14 mouse cellular contexts compared by ENCODE assay signal in genomic region chr3:95200132-95200531, GRCm38 (mm10). TPM values are rescaled to one million over a fixed set of nuclear protein-coding genes. Genes with fewer than 3 reads are reported as not detected.
A peak's percentile ranks its signal among the peaks of the same experiment; 100 is the strongest.
DNase-seq lines count a peak whose midpoint lies in the region; ATAC-seq and TF ChIP-seq lines count a peak whose summit lies in the region.
"Had no signal": no experiment of that assay in that cellular context is flagged by ENCODE, and none has a peak within 500 bp of the region (broad histone marks: within the 10 kb centered on the region; RNA-seq: fewer than 3 reads in every experiment).

No protein-coding gene starts in this region.

- H3K4me1 ChIP-seq in liver, adult 2 months (ENCODE audit: control insufficient read depth, insufficient read depth, low read length): peaks cover 7% of the 10 kb centered on the region
- H3K4me1 ChIP-seq in liver, embryonic 12.5 days: no peaks in the 10 kb centered on the region
- no peaks in the 10 kb centered on the region for H3K4me1 ChIP-seq in embryonic facial prominence, embryonic 14.5 days (ENCODE audit: control insufficient read depth, insufficient read depth, low read length)
- H3K4me1 ChIP-seq: limb, embryonic 10.5 days; neural tube, embryonic 12.5 days had no signal

- H3K27ac ChIP-seq in liver, adult 2 months (replicated peaks; ENCODE audit: insufficient read depth, low read depth, low read length): no peak overlapping the region
- H3K27ac ChIP-seq in liver, embryonic 12.5 days: no peak overlapping the region
- H3K27ac ChIP-seq in embryonic facial prominence, embryonic 14.5 days (replicated peaks; ENCODE audit: low read depth, low read length): peak overlapping the region; percentile 39; the same call in 1 of the 2 replicates
- H3K27ac ChIP-seq: limb, embryonic 10.5 days; neural tube, embryonic 12.5 days had no signal

- H3K36me3 ChIP-seq in liver, adult 2 months (ENCODE audit: control insufficient read depth, insufficient read depth, low read length): peaks cover 71% of the 10 kb centered on the region
- H3K36me3 ChIP-seq in liver, embryonic 12.5 days: peaks cover 100% of the 10 kb centered on the region
- H3K36me3 ChIP-seq in embryonic facial prominence, embryonic 14.5 days (ENCODE audit: control insufficient read depth, insufficient read depth, low read length): peaks cover 99% of the 10 kb centered on the region

- no peaks in the 10 kb centered on the region for H3K9me3 ChIP-seq in liver, embryonic 12.5 days (replicated peaks)
- H3K9me3 ChIP-seq in embryonic facial prominence, embryonic 14.5 days (ENCODE audit: control insufficient read depth, low read length): no peaks in the 10 kb centered on the region
- H3K9me3 ChIP-seq: limb, embryonic 10.5 days; neural tube, embryonic 12.5 days had no signal

- peak; percentile 63 for DNase-seq in liver, adult 2 months (ENCODE audit: extremely low read depth, low read depth, low spot score)
- peak; percentile 44 for DNase-seq in embryonic facial prominence, embryonic 14.5 days (ENCODE audit: low spot score)
- DNase-seq in kidney, adult 8-10 months: peak; percentile 93 to 95
- DNase-seq in kidney, postnatal 4 days: peak; percentile 79 to 87
- no peak for DNase-seq in T-cell, adult 2 months (ENCODE audit: low spot score)
- no peak for DNase-seq in cerebellum, adult 11-12 months
- DNase-seq: cerebellum, adult 2 months; lung, adult 18-20 months had no signal

- WGBS in liver, adult 2 months: 62% methylated on average over 7 of the region's 7 CpGs
- 84% methylated on average over 7 of the region's 7 CpGs for WGBS in liver, embryonic 12.5 days (ENCODE audit: insufficient replicate concordance)
- 75% methylated on average over 7 of the region's 7 CpGs for WGBS in embryonic facial prominence, embryonic 14.5 days

- H3K27me3 ChIP-seq in liver, adult 2 months (ENCODE audit: control insufficient read depth, insufficient read depth, low read length): no peaks in the 10 kb centered on the region
- no peaks in the 10 kb centered on the region for H3K27me3 ChIP-seq in liver, embryonic 12.5 days (replicated peaks)
- no peaks in the 10 kb centered on the region for H3K27me3 ChIP-seq in embryonic facial prominence, embryonic 14.5 days (replicated peaks; ENCODE audit: control insufficient read depth, insufficient read depth, low read length)
- H3K27me3 ChIP-seq: neural tube, embryonic 12.5 days had no signal

- no peak overlapping the region for H3K4me3 ChIP-seq in liver, adult 2 months (ENCODE audit: insufficient read depth, low read depth, low read length)
- H3K4me3 ChIP-seq in liver, embryonic 12.5 days: no peak overlapping the region
- no peak overlapping the region for H3K4me3 ChIP-seq in embryonic facial prominence, embryonic 14.5 days (ENCODE audit: low read depth, low read length)
- H3K4me3 ChIP-seq: erythroblast, embryonic 14.5 days; limb, embryonic 10.5 days; neural tube, embryonic 12.5 days had no signal

- no peak for TF ChIP-seq CTCF in liver, adult 2 months (IDR thresholded peaks at IDR 0.05; ENCODE audit: low read depth, low read length)

- no peak overlapping the region for H3K4me2 ChIP-seq in liver, embryonic 12.5 days
- H3K4me2 ChIP-seq in embryonic facial prominence, embryonic 14.5 days (ENCODE audit: low read depth, low read length): no peak overlapping the region
- H3K4me2 ChIP-seq: neural tube, embryonic 12.5 days had no signal

- no peak for ATAC-seq in liver, embryonic 12.5 days
- no peak for ATAC-seq in embryonic facial prominence, embryonic 14.5 days (ENCODE audit: low read depth)
- ATAC-seq: CD4-positive, CD25-positive, alpha-beta regulatory T cell, adult 4 months had no signal

- H3K79me2 ChIP-seq in liver, adult 2 months (ENCODE audit: control insufficient read depth, insufficient read depth, low read length): no peaks in the 10 kb centered on the region

- H3K9ac ChIP-seq in liver, adult 2 months (ENCODE audit: low read depth, low read length): no peak overlapping the region
- no peak overlapping the region for H3K9ac ChIP-seq in liver, embryonic 12.5 days
- no peak overlapping the region for H3K9ac ChIP-seq in embryonic facial prominence, embryonic 14.5 days (ENCODE audit: low read depth, low read length)
- H3K9ac ChIP-seq: neural tube, embryonic 12.5 days had no signal

- no peak for TF ChIP-seq POLR2A in liver, adult 2 months (IDR thresholded peaks at IDR 0.05; ENCODE audit: extremely low read depth, insufficient read depth, low read length)

RNA-seq across cellular contexts. Expression of gene Gabpb2, which starts 17.6 kb away (rescaled TPM):
- total RNA-seq in liver, adult 2 months (2014; rRNA removed): 13.7 and 17.6 TPM in 2 replicates
- polyA plus RNA-seq in liver, adult 2 months (2012; rRNA removed): 4.4 and 6.1 TPM in 2 replicates
- 11.0 and 11.4 TPM in 2 replicates for polyA plus RNA-seq in liver, embryonic 12.5 days (2016; fragmentation: Nextera tagmentation; extraction: Ambion mirVana)
- polyA plus RNA-seq in embryonic facial prominence, embryonic 14.5 days (2014; fragmentation: Nextera tagmentation; extraction: Ambion mirVana): 7.8 and 8.0 TPM in 2 replicates

RNA-seq across cellular contexts. Expression of gene Cdc42se1, which starts 28.4 kb away (rescaled TPM):
- 8.9 and 12.3 TPM in 2 replicates for total RNA-seq in liver, adult 2 months (2014; rRNA removed)
- polyA plus RNA-seq in liver, adult 2 months (2012; rRNA removed): 12.4 and 13.1 TPM in 2 replicates
- 59.6 and 60.9 TPM in 2 replicates for polyA plus RNA-seq in liver, embryonic 12.5 days (2016; fragmentation: Nextera tagmentation; extraction: Ambion mirVana)
- polyA plus RNA-seq in embryonic facial prominence, embryonic 14.5 days (2014; fragmentation: Nextera tagmentation; extraction: Ambion mirVana): 111 and 125 TPM in 2 replicates

RNA-seq across cellular contexts. Expression of gene Mllt11, which starts 31.8 kb away (rescaled TPM):
- 0.81 and 0.83 TPM in 2 replicates for total RNA-seq in liver, adult 2 months (2014; rRNA removed)
- polyA plus RNA-seq in liver, adult 2 months (2012; rRNA removed): 0.81 and 1.4 TPM in 2 replicates
- polyA plus RNA-seq in liver, embryonic 12.5 days (2016; fragmentation: Nextera tagmentation; extraction: Ambion mirVana): 4.3 and 4.5 TPM in 2 replicates
- 36.9 and 37.2 TPM in 2 replicates for polyA plus RNA-seq in embryonic facial prominence, embryonic 14.5 days (2014; fragmentation: Nextera tagmentation; extraction: Ambion mirVana)

RNA-seq across cellular contexts. Expression of gene Sema6c, which starts 39.9 kb away (rescaled TPM):
- total RNA-seq in liver, adult 2 months (2014; rRNA removed): 0.65 and 1.1 TPM in 2 replicates
- 2.1 and 2.9 TPM in 2 replicates for polyA plus RNA-seq in liver, adult 2 months (2012; rRNA removed)
- 1.9 and 2.1 TPM in 2 replicates for polyA plus RNA-seq in liver, embryonic 12.5 days (2016; fragmentation: Nextera tagmentation; extraction: Ambion mirVana)
- polyA plus RNA-seq in embryonic facial prominence, embryonic 14.5 days (2014; fragmentation: Nextera tagmentation; extraction: Ambion mirVana): 14.4 and 16.6 TPM in 2 replicates

RNA-seq across cellular contexts. Expression of gene Gm128, which starts 41.3 kb away (rescaled TPM):
- total RNA-seq in liver, adult 2 months (2014; rRNA removed): 0.09 TPM in 1 of 2 replicates, not detected in the other
- polyA plus RNA-seq in liver, adult 2 months (2012; rRNA removed): 0.06 TPM in 1 of 2 replicates, not detected in the other
- polyA plus RNA-seq in liver, embryonic 12.5 days (2016; fragmentation: Nextera tagmentation; extraction: Ambion mirVana): 0.33 and 0.38 TPM in 2 replicates
- 0.38 and 0.41 TPM in 2 replicates for polyA plus RNA-seq in embryonic facial prominence, embryonic 14.5 days (2014; fragmentation: Nextera tagmentation; extraction: Ambion mirVana)
- polyA plus RNA-seq: erythroblast, embryonic 14.5 days; heart, postnatal 0 days had no signal

Comparison
In these comparisons a context has a peak if more than half of its experiments do, and no peak if none do; other contexts are left out.
1. DNase-seq: peak in liver, adult 2 months (single experiment), embryonic facial prominence, embryonic 14.5 days (single experiment), kidney, adult 8-10 months (2 of 2) and kidney, postnatal 4 days (2 of 2); none in T-cell, adult 2 months (single experiment) and cerebellum, adult 11-12 months (single experiment).